14 mouse cellular contexts compared by ENCODE assay signal in genomic region chr12:112609031-112609430, GRCm38 (mm10).
"Had no signal": no experiment of that assay in that cellular context is flagged by ENCODE, and none has a peak within 500 bp of the region (broad histone marks: within the 10 kb centered on the region; RNA-seq: fewer than 3 reads in every experiment).

No protein-coding gene starts in this region.

- H3K4me3 ChIP-seq: limb, embryonic 15.5 days; liver, embryonic 12.5 days; midbrain, embryonic 10.5 days; myocyte; neural tube, embryonic 15.5 days had no signal

- DNase-seq: kidney, adult 9 months; left cerebral cortex, postnatal 4 days; lung, embryonic 14.5 days; lung, postnatal 10 days; lung, postnatal 4 days; midbrain, embryonic 14.5 days; right cerebral cortex, adult 18-20 months; right cerebral cortex, postnatal 25 days; thymus, postnatal 36 days had no signal

- H3K9ac ChIP-seq: limb, embryonic 15.5 days; liver, embryonic 12.5 days; lung, embryonic 14.5 days; neural tube, embryonic 15.5 days had no signal

- H3K27ac ChIP-seq: limb, embryonic 15.5 days; liver, embryonic 12.5 days; midbrain, embryonic 10.5 days; neural tube, embryonic 15.5 days had no signal

- ATAC-seq: liver, embryonic 12.5 days had no signal

- H3K9me3 ChIP-seq: limb, embryonic 15.5 days; liver, embryonic 12.5 days; midbrain, embryonic 10.5 days; neural tube, embryonic 15.5 days had no signal

- H3K27me3 ChIP-seq: limb, embryonic 15.5 days; liver, embryonic 12.5 days; neural tube, embryonic 15.5 days had no signal

- H3K36me3 ChIP-seq: midbrain, embryonic 10.5 days; neural tube, embryonic 15.5 days had no signal

- H3K4me1 ChIP-seq: liver, embryonic 12.5 days had no signal

- H3K4me2 ChIP-seq: limb, embryonic 15.5 days; liver, embryonic 12.5 days; lung, embryonic 14.5 days; neural tube, embryonic 15.5 days had no signal
